Mouse (Mus musculus) embryo, embryonic 11.5 days (tissue): ENCODE results near the gene Lrrc30.

ENCODE experiments used
- DNase-seq: peaks from one replicate; pipeline ENCODE4 v3.0.0-alpha.2; 2012; ENCODE audit warnings: low read depth, low spot score

Lrrc30 gene

GRCm38 (mm10) chr17:67632676-67633339 is at the start of gene Lrrc30:
Gene Lrrc30, minus strand, starts transcription at chr17:67632723.
- no peak for DNase-seq

DNA sequence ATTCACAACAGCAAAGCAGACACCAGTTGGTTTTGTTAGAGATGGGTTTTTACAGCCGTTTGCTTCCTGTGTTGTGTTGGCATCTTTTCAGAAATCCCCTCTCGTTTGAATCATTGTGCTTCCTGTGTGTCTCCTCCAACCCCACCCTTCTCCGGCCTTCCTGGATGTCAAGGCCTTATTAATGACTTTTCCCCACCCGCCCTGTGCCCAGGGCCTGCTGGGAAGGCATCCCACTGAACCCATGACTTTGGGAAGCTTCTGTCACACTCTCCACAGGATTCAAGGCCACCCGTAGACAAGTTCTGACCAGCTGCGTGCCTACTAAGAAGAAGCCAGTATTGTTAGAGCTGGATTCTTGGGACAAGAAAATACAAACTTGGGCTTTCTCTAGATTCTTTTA is 48.6 kb upstream of the Lrrc30 start:
- DNase-seq: no peak

GRCm38 (mm10) chr17:67678576-67678975 is 46.1 kb upstream of the Lrrc30 start:
- no peak for DNase-seq

DNA sequence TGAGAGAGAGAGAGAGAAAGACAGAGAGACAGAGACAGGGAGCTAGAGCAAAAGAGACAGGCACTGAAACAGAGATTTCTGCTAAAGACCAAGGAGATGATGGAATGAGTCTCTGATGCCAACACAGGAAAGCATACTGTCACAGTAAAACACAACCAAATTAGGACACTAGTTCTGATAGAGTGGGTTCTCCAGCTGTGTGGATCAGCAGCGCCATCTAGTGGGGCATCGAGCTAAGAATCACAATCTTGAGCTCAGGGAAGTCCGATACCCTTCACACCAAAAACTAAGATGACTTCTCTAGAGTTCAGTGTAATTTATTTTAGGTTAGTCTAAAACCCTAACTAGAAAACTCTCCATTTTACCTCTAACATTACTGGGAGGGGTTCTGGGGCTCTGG is 35.5 kb upstream of the Lrrc30 start:
- peak; percentile 60 for DNase-seq

DNA sequence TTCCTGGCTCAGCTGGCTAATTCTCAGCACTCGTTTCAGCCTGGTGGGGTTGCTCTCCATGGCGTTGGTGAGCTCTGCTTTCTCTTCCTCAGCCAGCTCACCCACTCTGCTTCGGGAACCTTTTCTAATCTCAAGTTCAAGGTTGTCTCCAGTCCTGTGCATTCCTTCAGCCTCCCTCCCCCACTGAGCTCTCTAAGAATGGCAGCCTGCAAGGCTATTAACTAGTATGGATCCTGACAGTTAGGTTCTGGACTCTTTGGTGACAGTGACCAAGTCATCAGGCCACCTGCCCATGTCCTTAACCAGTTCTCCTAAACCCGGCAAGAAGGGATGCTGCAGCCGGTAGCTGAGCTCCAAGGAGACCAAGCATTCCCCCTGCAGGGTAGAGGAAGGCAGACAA is 34.5 kb upstream of the Lrrc30 start:
- DNase-seq: no peak

- no peak for DNase-seq
Observed at GRCm38 (mm10) chr17:67664299-67664698, 31.8 kb upstream of the Lrrc30 start.

- DNase-seq: peak; percentile 56
Observed at GRCm38 (mm10) chr17:67651506-67651905, 19.0 kb upstream of the Lrrc30 start.

GRCm38 (mm10) chr17:67641627-67642026 is 9.1 kb upstream of the Lrrc30 start:
- DNase-seq: no peak

- no peak for DNase-seq
Observed at GRCm38 (mm10) chr17:67638119-67638810, 5.7 kb upstream of the Lrrc30 start.

- no peak for DNase-seq
Observed at GRCm38 (mm10) chr17:67636951-67637350, 4.4 kb upstream of the Lrrc30 start.

GRCm38 (mm10) chr17:67636304-67636703 is 3.8 kb upstream of the Lrrc30 start:
- no peak for DNase-seq

DNA sequence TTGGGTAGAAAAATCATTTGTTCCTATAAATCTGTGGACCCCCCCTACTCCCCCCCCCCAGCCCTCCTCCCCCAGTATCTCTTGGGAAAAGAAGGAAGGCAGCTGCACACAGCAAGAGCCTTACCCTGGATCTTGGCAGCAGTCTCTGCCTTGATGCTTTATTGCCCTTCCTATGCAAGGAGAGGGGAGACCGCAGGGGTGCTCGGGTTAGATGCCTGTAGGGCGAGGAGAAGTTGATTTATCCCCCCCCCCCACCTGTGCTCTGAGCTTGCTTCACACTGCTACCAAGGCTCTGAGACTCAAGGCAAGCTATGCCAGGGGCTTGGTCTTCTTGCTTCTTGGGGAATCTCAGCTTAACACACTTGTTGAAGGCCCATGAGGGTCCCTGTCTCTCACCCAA is 2.8 kb downstream of the Lrrc30 start:
- no peak for DNase-seq

DNA sequence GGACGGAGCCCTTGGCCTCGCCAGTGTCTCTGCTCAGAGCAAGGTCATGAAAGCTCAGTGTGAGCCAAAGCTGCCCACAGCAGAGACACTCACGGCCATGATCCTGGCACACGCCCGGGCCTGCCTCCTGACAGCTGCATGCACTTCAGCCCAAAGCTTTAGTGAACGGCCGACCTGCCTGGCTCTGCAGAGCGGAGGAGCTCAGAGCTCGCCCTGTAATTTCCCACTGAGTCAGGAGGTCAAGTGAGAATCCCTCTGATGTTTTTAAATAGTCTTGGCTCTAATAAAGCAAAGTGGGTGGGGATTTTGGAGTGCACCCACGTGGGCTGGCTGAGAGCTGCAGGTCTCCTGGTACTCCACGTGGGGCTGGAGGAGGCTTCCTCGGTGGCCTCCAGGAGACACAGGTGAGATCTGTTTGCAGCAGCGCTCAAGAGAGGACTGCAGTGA is 3.3 kb downstream of the Lrrc30 start:
- no peak for DNase-seq

DNA sequence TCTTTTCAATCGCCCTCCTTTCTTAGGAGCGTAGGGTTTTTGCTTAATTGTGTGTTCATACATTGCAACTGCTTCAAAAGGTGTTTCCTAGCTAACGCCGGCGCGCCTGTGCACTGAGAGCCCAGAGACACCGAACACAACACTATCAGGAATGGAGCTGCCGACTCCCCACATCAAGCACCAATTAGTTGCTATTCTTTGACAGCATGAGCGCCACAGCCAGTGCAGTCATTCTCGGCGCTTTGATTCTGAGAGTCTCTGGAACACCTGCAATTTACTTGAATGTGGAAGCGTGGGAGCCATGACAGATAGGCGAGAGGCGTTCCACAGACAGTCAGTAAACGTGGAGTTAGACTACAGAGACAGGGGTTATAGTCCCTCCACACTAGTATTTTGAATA is 4.0 kb downstream of the Lrrc30 start:
- no peak for DNase-seq

- no peak for DNase-seq
Observed at GRCm38 (mm10) chr17:67625431-67625830, 7.1 kb downstream of the Lrrc30 start.

DNA sequence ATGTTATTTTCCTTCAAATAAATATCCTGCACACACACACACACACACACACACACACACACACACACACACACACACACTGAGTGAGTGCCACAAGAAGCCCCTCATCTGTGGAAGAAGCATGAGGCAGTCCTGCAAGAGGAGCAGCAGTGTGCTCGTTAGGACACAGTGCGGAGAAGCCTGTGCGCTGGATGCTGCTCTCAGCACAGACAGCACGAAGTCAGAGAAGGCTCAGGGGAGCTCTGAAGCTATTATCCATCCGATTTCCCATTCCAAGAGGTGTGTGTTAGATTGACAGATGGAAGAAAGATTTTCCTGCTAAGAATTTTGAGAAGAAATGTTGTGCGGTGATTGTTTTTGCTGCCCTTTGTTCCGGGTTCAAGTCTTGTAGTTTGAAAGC is 13.5 kb downstream of the Lrrc30 start:
- no peak for DNase-seq

DNA sequence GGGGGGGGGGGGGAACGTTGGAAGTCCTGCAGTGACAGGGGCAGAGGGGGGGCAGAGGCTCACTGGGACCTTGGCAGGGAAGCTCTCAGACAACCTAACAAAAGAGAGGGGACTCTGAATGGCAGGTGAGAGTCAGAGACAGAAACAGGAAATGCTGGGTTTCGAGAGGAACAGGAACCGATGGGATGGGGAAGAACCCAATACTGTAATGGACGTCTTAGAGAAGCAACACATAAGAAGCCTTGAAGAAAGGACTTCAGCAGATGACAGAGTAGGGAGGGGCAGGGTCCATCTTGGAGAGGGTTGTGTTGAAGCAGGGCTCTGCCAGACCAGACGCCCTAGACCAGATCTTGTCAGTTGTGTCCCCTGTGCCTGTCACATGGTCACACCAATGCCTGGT is 18.1 kb downstream of the Lrrc30 start:
- no peak for DNase-seq

DNA sequence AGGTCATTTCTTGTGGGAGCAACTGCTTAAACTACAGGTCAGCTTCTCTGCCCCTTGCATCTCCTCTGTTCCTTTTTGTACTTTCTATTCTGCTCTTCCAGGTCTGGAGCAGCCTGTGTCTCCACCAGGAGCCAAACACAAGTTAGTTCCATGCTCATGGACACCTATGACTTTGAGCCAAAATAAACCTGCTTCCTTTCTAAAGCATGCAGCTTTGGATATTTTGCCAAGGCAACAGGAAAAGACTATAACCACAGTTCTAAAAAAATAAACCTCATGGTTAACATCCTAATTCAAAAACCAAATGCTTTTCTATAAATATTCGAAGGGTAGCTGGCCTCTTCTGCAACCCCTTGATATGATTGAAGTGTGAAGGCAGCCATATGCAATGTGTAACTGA is 19.9 kb downstream of the Lrrc30 start:
- DNase-seq: no peak

DNA sequence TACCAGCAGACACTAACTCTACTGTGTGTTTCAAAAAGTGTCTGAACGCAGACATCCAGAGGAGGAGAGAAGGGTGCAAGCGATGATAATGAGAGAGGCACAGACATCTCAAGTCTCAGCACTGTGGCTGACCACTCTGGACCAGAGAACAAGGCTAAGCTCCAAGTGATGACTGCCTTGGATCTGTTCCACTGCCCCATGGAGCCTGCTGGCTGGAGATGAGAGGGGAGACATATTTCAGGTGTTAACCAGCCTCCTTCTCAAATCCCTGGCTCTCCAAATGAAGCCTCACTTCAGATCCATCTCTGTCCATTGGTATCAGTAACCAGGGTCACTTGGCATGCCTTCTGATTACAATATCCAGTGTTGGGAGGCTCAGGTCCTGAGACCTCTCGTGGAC is 20.4 kb downstream of the Lrrc30 start:
- no peak for DNase-seq

- DNase-seq: no peak
Observed at GRCm38 (mm10) chr17:67604446-67604845, 28.1 kb downstream of the Lrrc30 start.

DNA sequence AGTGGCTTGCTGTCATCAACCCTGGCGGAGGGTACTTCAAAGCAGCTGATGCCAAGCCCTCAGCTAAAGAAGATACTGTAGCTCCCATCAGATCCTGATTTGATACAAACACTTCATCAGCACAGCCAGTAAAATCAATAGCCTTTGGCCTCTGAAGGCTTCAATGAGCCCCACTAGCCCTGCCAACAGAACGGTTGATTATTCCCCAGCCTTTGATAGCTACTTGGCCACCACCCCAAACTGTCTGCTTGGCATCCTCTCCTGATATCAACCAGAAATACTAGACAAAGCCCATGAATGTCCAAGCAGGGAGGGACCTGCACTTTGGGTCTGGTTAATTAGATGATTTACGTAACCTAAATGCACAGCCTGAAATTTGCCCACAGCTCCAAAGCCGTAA is 30.0 kb downstream of the Lrrc30 start:
- no peak for DNase-seq

DNA sequence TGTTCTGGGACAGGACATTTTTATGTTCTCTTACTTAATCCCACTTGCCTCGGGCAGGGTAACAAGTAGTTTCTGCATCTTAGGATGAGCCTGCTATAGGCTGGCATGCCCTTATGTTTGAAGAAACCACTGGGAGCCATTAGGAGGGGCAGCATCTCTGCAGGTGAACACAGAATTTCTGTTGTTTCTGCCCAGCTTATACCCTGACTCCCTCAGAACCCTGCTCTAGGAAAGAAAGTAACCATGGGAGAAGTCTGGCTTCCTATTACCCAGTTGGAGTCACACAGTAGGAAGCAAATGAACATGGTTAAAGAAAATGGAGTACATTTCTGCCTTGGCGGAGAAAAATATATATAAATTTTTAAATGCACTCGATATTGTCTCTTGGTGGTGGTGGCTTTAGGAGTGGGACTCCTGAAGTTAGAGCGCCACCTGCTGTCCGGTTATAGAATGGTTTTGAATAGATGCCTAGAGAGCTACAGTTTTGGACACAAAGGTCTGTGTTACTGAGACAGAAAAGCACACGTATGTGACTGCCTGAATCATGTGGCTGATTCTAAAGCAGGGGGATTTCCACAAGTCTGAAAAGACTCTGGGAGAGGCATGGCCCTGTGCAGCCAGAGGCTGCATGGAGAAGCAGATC is 47.5 kb downstream of the Lrrc30 start:
- DNase-seq: peak; percentile 70

DNA sequence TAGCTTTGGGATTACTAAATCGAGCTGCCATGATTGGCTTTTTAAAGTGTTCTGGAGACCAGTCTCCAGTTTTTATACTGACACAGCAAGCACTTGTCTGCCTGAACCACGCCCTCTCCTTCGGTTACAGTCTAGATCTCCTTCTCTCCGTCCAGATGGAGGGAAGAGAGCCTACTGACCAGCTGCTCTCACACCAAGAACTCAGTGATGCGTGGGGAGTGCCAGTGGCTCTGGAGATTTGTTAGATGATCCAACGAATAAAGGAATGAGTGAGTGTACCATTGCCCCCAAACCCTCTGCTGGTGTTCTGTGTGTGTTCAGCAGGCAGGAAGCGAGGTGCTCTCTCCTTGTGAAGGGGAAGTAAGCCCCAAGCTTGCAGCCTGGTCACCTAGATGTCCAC is 48.0 kb downstream of the Lrrc30 start:
- no peak for DNase-seq
